Mouse (Mus musculus): ENCODE data around the gene Fbxo11.
"Not testable (repeated sequence)": the region's sequence is repeated elsewhere in the genome, so short reads cannot be mapped to it uniquely, and the experiment has no call there.

GRCm38 (mm10) chr17:87976927-87977326, 88.2 kb downstream of the Fbxo11 start:
- TF ChIP-seq CTCF (IDR thresholded peaks at IDR 0.05); POLR2A (IDR thresholded peaks at IDR 0.05; ENCODE audit: insufficient read depth, low read depth, low read length): not testable (repeated sequence)
